Mouse (Mus musculus): ENCODE results near the gene Crmp1. TPM values are rescaled to one million over a fixed set of nuclear protein-coding genes. Genes with fewer than 3 reads are reported as not detected.
A peak's percentile ranks its signal among the peaks of the same experiment; 100 is the strongest.

Crmp1 gene
- polyA plus RNA-seq, 1 experiment from 2014 or later, result 954 TPM

GRCm38 (mm10) chr5:37227956-37228680, 13.6 kb upstream of the Crmp1 start:
- WGBS, result 63% methylated on average over 6 of the region's 6 CpGs
- ATAC-seq, result no peak

GRCm38 (mm10) chr5:37228894-37229293, 12.8 kb upstream of the Crmp1 start:
- no peaks in the 10 kb centered on the region for H3K9me3 ChIP-seq (ENCODE audit: control insufficient read depth, low read length)
- no peak overlapping the region for H3K27ac ChIP-seq (ENCODE audit: low read length)
- H3K4me3 ChIP-seq (replicated peaks; ENCODE audit: low read length), result no peak overlapping the region
- no peak overlapping the region for H3K4me2 ChIP-seq (ENCODE audit: low read length)
- 68% methylated on average over 7 of the region's 7 CpGs for whole genome bisulfite sequencing
- no peak for ATAC-seq
- H3K36me3 ChIP-seq (ENCODE audit: control insufficient read depth, insufficient read depth), result no peaks in the 10 kb centered on the region
- H3K27me3 ChIP-seq (replicated peaks; ENCODE audit: control insufficient read depth, insufficient read depth, low read length), result peaks cover under 1% of the 10 kb centered on the region; the same call in 1 of the 2 replicates
- H3K9ac ChIP-seq (replicated peaks; ENCODE audit: low read depth, low read length), result no peak overlapping the region
- H3K4me1 ChIP-seq (replicated peaks; ENCODE audit: control insufficient read depth, insufficient read depth, low read length), result no peaks in the 10 kb centered on the region

More at GRCm38 (mm10) chr5:37227956-37228680, 13.6 kb upstream of the Crmp1 start:
- Histone ChIP-seq H3K27ac (ENCODE audit: low read length) (no peak overlapping the region), H3K36me3 (ENCODE audit: control insufficient read depth, insufficient read depth) (no peaks in the 10 kb centered on the region), H3K9me3 (ENCODE audit: control insufficient read depth, low read length) (no peaks in the 10 kb centered on the region), H3K27me3 (replicated peaks; ENCODE audit: control insufficient read depth, insufficient read depth, low read length) (no peaks in the 10 kb centered on the region; the same call in 1 of the 2 replicates), H3K4me3 (replicated peaks; ENCODE audit: low read length) (no peak overlapping the region), H3K4me2 (ENCODE audit: low read length) (no peak overlapping the region), H3K9ac (replicated peaks; ENCODE audit: low read depth, low read length) (no peak overlapping the region), H3K4me1 (replicated peaks; ENCODE audit: control insufficient read depth, insufficient read depth, low read length) (no peaks in the 10 kb centered on the region)

GRCm38 (mm10) chr5:37233010-37233557, 8.7 kb upstream of the Crmp1 start:
- peak; percentile 71 for ATAC-seq
- Histone ChIP-seq H3K4me2 (ENCODE audit: low read length) (no peak overlapping the region), H3K9ac (replicated peaks; ENCODE audit: low read depth, low read length) (no peak overlapping the region), H3K27ac (ENCODE audit: low read length) (0 out of 2 replicates have a peak overlapping the region, but pooled peaks have one; percentile 13), H3K27me3 (replicated peaks; ENCODE audit: control insufficient read depth, insufficient read depth, low read length) (peaks cover 3% of the 10 kb centered on the region; the same call in 1 of the 2 replicates), H3K4me3 (replicated peaks; ENCODE audit: low read length) (no peak overlapping the region), H3K36me3 (ENCODE audit: control insufficient read depth, insufficient read depth) (no peaks in the 10 kb centered on the region), H3K9me3 (ENCODE audit: control insufficient read depth, low read length) (no peaks in the 10 kb centered on the region), H3K4me1 (replicated peaks; ENCODE audit: control insufficient read depth, insufficient read depth, low read length) (no peaks in the 10 kb centered on the region)
- 44% methylated on average over 9 of the region's 9 CpGs for WGBS

GRCm38 (mm10) chr5:37238654-37239053, 3.1 kb upstream of the Crmp1 start:
- WGBS, result 35% methylated on average over 2 of the region's 2 CpGs
- ATAC-seq, result no peak
- Histone ChIP-seq H3K27me3 (replicated peaks; ENCODE audit: control insufficient read depth, insufficient read depth, low read length) (peaks cover 20% of the 10 kb centered on the region), H3K27ac (ENCODE audit: low read length) (no peak overlapping the region), H3K9me3 (ENCODE audit: control insufficient read depth, low read length) (no peaks in the 10 kb centered on the region), H3K4me2 (ENCODE audit: low read length) (no peak overlapping the region), H3K36me3 (ENCODE audit: control insufficient read depth, insufficient read depth) (no peaks in the 10 kb centered on the region), H3K9ac (replicated peaks; ENCODE audit: low read depth, low read length) (no peak overlapping the region), H3K4me3 (replicated peaks; ENCODE audit: low read length) (no peak overlapping the region), H3K4me1 (replicated peaks; ENCODE audit: control insufficient read depth, insufficient read depth, low read length) (peaks cover 19% of the 10 kb centered on the region)

- Histone ChIP-seq H3K36me3 (ENCODE audit: control insufficient read depth, insufficient read depth) (no peaks in the 10 kb centered on the region), H3K4me2 (ENCODE audit: low read length) (no peak overlapping the region), H3K9me3 (ENCODE audit: control insufficient read depth, low read length) (no peaks in the 10 kb centered on the region), H3K9ac (replicated peaks; ENCODE audit: low read depth, low read length) (no peak overlapping the region), H3K4me1 (replicated peaks; ENCODE audit: control insufficient read depth, insufficient read depth, low read length) (peaks cover 36% of the 10 kb centered on the region), H3K27ac (ENCODE audit: low read length) (no peak overlapping the region), H3K4me3 (replicated peaks; ENCODE audit: low read length) (no peak overlapping the region), H3K27me3 (replicated peaks; ENCODE audit: control insufficient read depth, insufficient read depth, low read length) (peaks cover 17% of the 10 kb centered on the region)
- no peak for ATAC-seq
- WGBS, result 5% methylated on average over 5 of the region's 5 CpGs
These were observed 1.2 kb upstream of the Crmp1 start for GRCm38 (mm10) chr5:37240550-37240949.

- Histone ChIP-seq H3K27ac (ENCODE audit: low read length) (peak overlapping the region; percentile 38), H3K4me3 (replicated peaks; ENCODE audit: low read length) (peak overlapping the region; percentile 58), H3K4me2 (ENCODE audit: low read length) (peak overlapping the region; percentile 68), H3K9me3 (ENCODE audit: control insufficient read depth, low read length) (no peaks in the 10 kb centered on the region), H3K27me3 (replicated peaks; ENCODE audit: control insufficient read depth, insufficient read depth, low read length) (peaks cover 17% of the 10 kb centered on the region), H3K36me3 (ENCODE audit: control insufficient read depth, insufficient read depth) (no peaks in the 10 kb centered on the region), H3K4me1 (replicated peaks; ENCODE audit: control insufficient read depth, insufficient read depth, low read length) (peaks cover 36% of the 10 kb centered on the region), H3K9ac (replicated peaks; ENCODE audit: low read depth, low read length) (peak overlapping the region; percentile 72)
- WGBS, result 11% methylated on average over 9 of the region's 9 CpGs
- peak; percentile 5 for ATAC-seq
These were observed 516 bp upstream of the Crmp1 start for GRCm38 (mm10) chr5:37241224-37241623.

GRCm38 (mm10) chr5:37242360-37243168, 824 bp downstream of the Crmp1 start:
- Histone ChIP-seq H3K4me2 (ENCODE audit: low read length) (peak overlapping the region; percentile 68), H3K27ac (ENCODE audit: low read length) (no peak overlapping the region), H3K4me1 (replicated peaks; ENCODE audit: control insufficient read depth, insufficient read depth, low read length) (peaks cover 38% of the 10 kb centered on the region), H3K4me3 (replicated peaks; ENCODE audit: low read length) (peak overlapping the region; percentile 58), H3K36me3 (ENCODE audit: control insufficient read depth, insufficient read depth) (no peaks in the 10 kb centered on the region), H3K9me3 (ENCODE audit: control insufficient read depth, low read length) (no peaks in the 10 kb centered on the region), H3K27me3 (replicated peaks; ENCODE audit: control insufficient read depth, insufficient read depth, low read length) (peaks cover 17% of the 10 kb centered on the region), H3K9ac (replicated peaks; ENCODE audit: low read depth, low read length) (peak overlapping the region; percentile 72)
- WGBS, result 8% methylated on average over 44 of the region's 44 CpGs
- ATAC-seq, result no peak

- Histone ChIP-seq H3K9ac (replicated peaks; ENCODE audit: low read depth, low read length) (peak overlapping the region; percentile 44), H3K27me3 (replicated peaks; ENCODE audit: control insufficient read depth, insufficient read depth, low read length) (peaks cover 17% of the 10 kb centered on the region), H3K4me1 (replicated peaks; ENCODE audit: control insufficient read depth, insufficient read depth, low read length) (peaks cover 46% of the 10 kb centered on the region), H3K27ac (ENCODE audit: low read length) (peak overlapping the region; percentile 61), H3K36me3 (ENCODE audit: control insufficient read depth, insufficient read depth) (no peaks in the 10 kb centered on the region), H3K9me3 (ENCODE audit: control insufficient read depth, low read length) (no peaks in the 10 kb centered on the region), H3K4me3 (replicated peaks; ENCODE audit: low read length) (peak overlapping the region; percentile 58), H3K4me2 (ENCODE audit: low read length) (peak overlapping the region; percentile 68)
- no peak for ATAC-seq
- 2% methylated on average over 19 of the region's 19 CpGs for WGBS
These were observed 1.6 kb downstream of the Crmp1 start for GRCm38 (mm10) chr5:37243169-37243886.
